Mouse (Mus musculus) CH12.LX (cell line): ENCODE measurements at regions not wholly inside any gene's neighbourhood (a gene's known extent, or its start where the extent isn't known, plus 50 kb on each side); places are given as distances from the start of the nearest gene placed in this dataset.

Experiments
- DNase-seq: peaks from one replicate; pipeline ENCODE4 v3.0.0-alpha.2; 2013; ENCODE audit errors: extremely low read depth
- H3K27ac ChIP-seq: 2 replicates; pipeline ENCODE4 v1.5.1; 2012; ENCODE audit warnings: low read depth, mild to moderate bottlenecking, control low read depth, moderate library complexity; ENCODE audit not compliant: insufficient read depth
- H3K27me3 ChIP-seq: replicated peaks from 2 replicates; pipeline ENCODE3; 2012; ENCODE audit warnings: inconsistent platforms
- H3K36me3 ChIP-seq, 2 experiments: replicated peaks in 1 of 2; 2 replicates each; pipeline versions ENCODE3 to v1.6.1; 2012; ENCODE audit warnings: inconsistent platforms in 1 of 2, low read length in 1 of 2, mild to moderate bottlenecking in 1 of 2, mixed read lengths in 1 of 2, moderate library complexity in 1 of 2; ENCODE audit not compliant: control insufficient read depth in 1 of 2, insufficient read depth in 1 of 2
- H3K4me1 ChIP-seq, 2 experiments: 2 replicates each; pipeline ENCODE4 v1.6.1; 2012; ENCODE audit warnings: inconsistent platforms in 1 of 2, moderate library complexity in 1 of 2; ENCODE audit not compliant: insufficient read depth in 2 of 2, control insufficient read depth in 1 of 2
- H3K4me2 ChIP-seq: 2 replicates; pipeline ENCODE4 v1.6.1; 2012; ENCODE audit warnings: low read depth, mild to moderate bottlenecking, control low read depth; ENCODE audit not compliant: poor library complexity, insufficient read depth, severe bottlenecking
- H3K4me3 ChIP-seq, 3 experiments: fragments of 150-350 bp in 1 of 3; sonication (generic) in 1 of 3; replicated peaks in 1 of 3; 2 replicates each; pipeline versions ENCODE3 to v1.5.1; 2011 to 2012; ENCODE audit warnings: low read depth in 2 of 3, low read length in 2 of 3, mild to moderate bottlenecking in 2 of 3, moderate library complexity in 2 of 3, control low read depth in 1 of 3, improper control_type of control experiment in 1 of 3, inconsistent platforms in 1 of 3, mixed read lengths in 1 of 3; ENCODE audit not compliant: poor library complexity in 1 of 3
- H3K79me2 ChIP-seq: replicated peaks from 2 replicates; pipeline ENCODE4 v1.6.1; 2012; ENCODE audit warnings: mild to moderate bottlenecking, moderate library complexity; ENCODE audit not compliant: control insufficient read depth, poor library complexity, insufficient read depth, severe bottlenecking; ENCODE audit errors: extremely low read depth
- H3K9ac ChIP-seq: 2 replicates; pipeline ENCODE4 v1.6.1; 2012; ENCODE audit warnings: low read depth, mild to moderate bottlenecking, control low read depth, moderate library complexity; ENCODE audit not compliant: insufficient read depth
- H3K9me3 ChIP-seq: replicated peaks from 2 replicates; pipeline ENCODE3; 2012; ENCODE audit warnings: low read length, inconsistent platforms, mixed read lengths
- CHD1 ChIP-seq: IDR thresholded peaks from 2 replicates; pipeline ENCODE4 v1.6.1; 2012; ENCODE audit warnings: low read depth, low read length, improper control_type of control experiment, inconsistent platforms
- CHD2 ChIP-seq: IDR thresholded peaks from 2 replicates; pipeline ENCODE4 v1.6.1; 2011; ENCODE audit warnings: low read length, improper control_type of control experiment
- CTCF ChIP-seq, 2 experiments: IDR thresholded peaks in 1 of 2; conservative IDR thresholded peaks in 1 of 2; 2 replicates each; pipeline ENCODE4 v1.5.1; 2011 to 2012; ENCODE audit warnings: low read depth in 2 of 2, low read length in 2 of 2, improper control_type of control experiment in 1 of 2, inconsistent platforms in 1 of 2, mild to moderate bottlenecking in 1 of 2, moderate library complexity in 1 of 2
- ELF1 ChIP-seq: IDR thresholded peaks from 2 replicates; pipeline ENCODE4 v1.6.1; 2014; ENCODE audit warnings: low read depth, mild to moderate bottlenecking, inconsistent platforms, low read length, improper control_type of control experiment
- GABPA ChIP-seq: IDR thresholded peaks from 2 replicates; pipeline ENCODE4 v1.6.1; 2012; ENCODE audit warnings: low read depth, low read length, improper control_type of control experiment, inconsistent platforms; ENCODE audit not compliant: insufficient replicate concordance
- HCFC1 ChIP-seq: IDR thresholded peaks from 2 replicates; pipeline ENCODE4 v1.6.1; 2012; ENCODE audit warnings: low read depth, mild to moderate bottlenecking, inconsistent platforms, low read length, improper control_type of control experiment
- IRF4 ChIP-seq: IDR thresholded peaks from 2 replicates; pipeline ENCODE4 v1.6.1; 2014; ENCODE audit warnings: low read depth, mild to moderate bottlenecking, inconsistent platforms, low read length, improper control_type of control experiment
- JUN ChIP-seq: IDR thresholded peaks from 2 replicates; pipeline ENCODE4 v1.6.1; 2011; ENCODE audit warnings: low read depth, mild to moderate bottlenecking, low read length, improper control_type of control experiment, moderate library complexity; ENCODE audit not compliant: insufficient read depth
- JUND ChIP-seq: conservative IDR thresholded peaks from 2 replicates; pipeline ENCODE4 v1.6.1; 2011; ENCODE audit warnings: low read depth, low read length, improper control_type of control experiment
- KAT2A ChIP-seq: IDR thresholded peaks from 2 replicates; pipeline ENCODE4 v1.6.1; 2012; ENCODE audit warnings: low read length, improper control_type of control experiment, inconsistent platforms; ENCODE audit not compliant: insufficient replicate concordance
- NELFE ChIP-seq: IDR thresholded peaks from 2 replicates; pipeline ENCODE4 v1.6.1; 2011; ENCODE audit warnings: low read depth, low read length, improper control_type of control experiment
- NRF1 ChIP-seq: IDR thresholded peaks from 2 replicates; pipeline ENCODE4 v1.6.1; 2014; ENCODE audit warnings: low read depth, mild to moderate bottlenecking, inconsistent platforms, low read length, improper control_type of control experiment, moderate library complexity
- POLR2A ChIP-seq: IDR thresholded peaks from 2 replicates; pipeline ENCODE4 v1.6.1; 2011; ENCODE audit warnings: low read depth, mild to moderate bottlenecking, improper control_type of control experiment, low read length
- POLR2AphosphoS2 ChIP-seq: IDR thresholded peaks from 2 replicates; pipeline ENCODE4 v1.6.1; 2011; ENCODE audit warnings: low read depth, low read length, improper control_type of control experiment
- RAD21 ChIP-seq: IDR thresholded peaks from 2 replicates; pipeline ENCODE4 v1.6.1; 2011; ENCODE audit warnings: low read depth, mild to moderate bottlenecking, low read length, improper control_type of control experiment, moderate library complexity
- RCOR1 ChIP-seq: conservative IDR thresholded peaks from 2 replicates; pipeline ENCODE4 v1.6.1; 2012; ENCODE audit warnings: low read depth, mild to moderate bottlenecking, inconsistent platforms, low read length, improper control_type of control experiment
- SIN3A ChIP-seq: IDR thresholded peaks from 2 replicates; pipeline ENCODE4 v1.6.1; 2012; ENCODE audit warnings: low read length, improper control_type of control experiment, inconsistent platforms
- SMC3 ChIP-seq: IDR thresholded peaks from 2 replicates; pipeline ENCODE4 v1.6.1; 2011; ENCODE audit warnings: low read depth, low read length, improper control_type of control experiment
- TBP ChIP-seq: conservative IDR thresholded peaks from 2 replicates; pipeline ENCODE4 v1.6.1; 2011; ENCODE audit warnings: low read depth, low read length, improper control_type of control experiment
- UBTF ChIP-seq: IDR thresholded peaks from 2 replicates; pipeline ENCODE4 v1.6.1; 2012; ENCODE audit warnings: low read depth, mild to moderate bottlenecking, inconsistent platforms, low read length, improper control_type of control experiment, moderate library complexity
- USF1 ChIP-seq: IDR thresholded peaks from 2 replicates; pipeline ENCODE4 v1.6.1; 2014; ENCODE audit warnings: low read depth, mild to moderate bottlenecking, inconsistent platforms, low read length, improper control_type of control experiment
- USF2 ChIP-seq: conservative IDR thresholded peaks from 2 replicates; pipeline ENCODE4 v1.6.1; 2011; ENCODE audit warnings: low read depth, low read length, improper control_type of control experiment
- ZKSCAN1 ChIP-seq: IDR thresholded peaks from 2 replicates; pipeline ENCODE4 v1.6.1; 2012; ENCODE audit warnings: low read depth, inconsistent platforms, low read length, improper control_type of control experiment, borderline replicate concordance
- ZMIZ1 ChIP-seq: IDR thresholded peaks from 2 replicates; pipeline ENCODE4 v1.6.1; 2012; ENCODE audit warnings: low read depth, mild to moderate bottlenecking, inconsistent platforms, low read length, improper control_type of control experiment
- ZNF384 ChIP-seq: IDR thresholded peaks from 2 replicates; pipeline ENCODE4 v1.6.1; 2012; ENCODE audit warnings: low read depth, low read length, improper control_type of control experiment, inconsistent platforms
- dilution Hi-C: fragments of 300-500 bp; cut with MboI; formaldehyde crosslinking; loops from 2 replicates; pipeline ENCODE4 v1.14.3; 2020; ENCODE audit warnings: low sequenced_read_pairs; ENCODE audit not compliant: extremely low pct_unique_long_range_greater_than_20kb, extremely low pct_ligation_motif_present
- in situ Hi-C: fragments of 300-500 bp; cut with MboI; formaldehyde crosslinking; loops from 3 replicates; pipeline ENCODE4 v1.14.3; 2019; ENCODE audit warnings: low sequenced_read_pairs, low pct_ligation_motif_present, low pct_unique_long_range_greater_than_20kb, mixed read lengths

- Histone ChIP-seq H3K27me3 (no peaks in the 10 kb centered on the region), H3K79me2 (no peaks in the 10 kb centered on the region), H3K9ac (no peak overlapping the region), H3K4me3 (no peak overlapping the region), H3K4me2 (no peak overlapping the region), H3K4me1 (no peaks in the 10 kb centered on the region), H3K9me3 (peaks cover 64% of the 10 kb centered on the region), H3K36me3 (no peaks in the 10 kb centered on the region), H3K27ac (no peak overlapping the region)
- no peak for DNase-seq
- in situ Hi-C loops (no loop called here), dilution Hi-C loops (no loop called here)
- TF ChIP-seq SMC3 (no peak), TBP (no peak), KAT2A (no peak), ZKSCAN1 (no peak), ZMIZ1 (no peak), NELFE (no peak), ZNF384 (no peak), USF2 (no peak), ELF1 (no peak), USF1 (no peak), IRF4 (no peak), SIN3A (no peak), GABPA (no peak), UBTF (no peak), CHD1 (no peak)
Observed at GRCm38 (mm10) chr9:99961561-99961960, 85.6 kb upstream of the Sox14 start.

GRCm38 (mm10) chr9:99954720-99955119 is 78.8 kb upstream of the Sox14 start:
- no peak for DNase-seq
- H3K4me2 ChIP-seq: no peak overlapping the region
- dilution Hi-C loops: no loop called here
- no peaks in the 10 kb centered on the region for H3K4me1 ChIP-seq
- H3K9me3 ChIP-seq: peaks cover 59% of the 10 kb centered on the region
- H3K27me3 ChIP-seq: no peaks in the 10 kb centered on the region
- H3K27ac ChIP-seq: no peak overlapping the region
- H3K4me3 ChIP-seq: no peak overlapping the region
- no peak for TF ChIP-seq CTCF (conservative IDR thresholded peaks at IDR 0.05 in 1 of 2, IDR thresholded peaks at IDR 0.05 in 1 of 2; ENCODE audit: low read depth in 2 of 2, low read length in 2 of 2)
- no peak for TF ChIP-seq GABPA
- no peak for TF ChIP-seq POLR2A
- no peak for TF ChIP-seq NRF1
- TF ChIP-seq JUN: no peak
- TF ChIP-seq POLR2AphosphoS2: no peak
- TF ChIP-seq ZNF384: no peak
- TF ChIP-seq TBP: no peak
- no peak for TF ChIP-seq JUND
- no peak for TF ChIP-seq RCOR1
- TF ChIP-seq UBTF: no peak
- no peak for TF ChIP-seq NELFE
- TF ChIP-seq RAD21: no peak
- TF ChIP-seq HCFC1: no peak
- no peak for TF ChIP-seq CHD2
- no peak for TF ChIP-seq CHD1
- no peak for TF ChIP-seq SIN3A
- no peak overlapping the region for H3K9ac ChIP-seq
- in situ Hi-C loops: no loop called here
- H3K79me2 ChIP-seq: no peaks in the 10 kb centered on the region
- no peaks in the 10 kb centered on the region for H3K36me3 ChIP-seq
